Mouse (Mus musculus): ENCODE measurements around the gene Aqp2.

GRCm38 (mm10) chr15:99603216-99603615 is 24.4 kb downstream of the Aqp2 start:
- TF ChIP-seq CTCF (conservative IDR thresholded peaks at IDR 0.05; ENCODE audit: insufficient read depth, insufficient read length, low read depth, low read length) (no peak), POLR2A (IDR thresholded peaks at IDR 0.05; ENCODE audit: low read depth, low read length) (no peak)
